Mouse (Mus musculus) C2C12 (cell line): Measurements from ENCODE around the gene Gbp5.

Source experiments
- CEBPB ChIP-seq: IDR thresholded peaks from one replicate; pipeline ENCODE4 v1.6.1; 2011; ENCODE audit warnings: low read depth, mild to moderate bottlenecking, control low read depth, moderate library complexity
- CTCF ChIP-seq: IDR thresholded peaks from one replicate; pipeline ENCODE4 v1.5.1; 2011; ENCODE audit not compliant: control insufficient read depth, insufficient read depth, insufficient read length
- MYOD1 ChIP-seq: IDR thresholded peaks from one replicate; pipeline ENCODE4 v1.6.1; 2011; ENCODE audit warnings: low read depth; ENCODE audit not compliant: control insufficient read depth, insufficient read length
- MYOG ChIP-seq: IDR thresholded peaks from one replicate; pipeline ENCODE4 v1.6.1; 2011; ENCODE audit not compliant: control insufficient read depth, insufficient read length; ENCODE audit errors: extremely low read depth
- USF1 ChIP-seq: IDR thresholded peaks from one replicate; pipeline ENCODE4 v1.6.1; 2011; ENCODE audit warnings: low read depth, mild to moderate bottlenecking, control low read depth, moderate library complexity

DNA sequence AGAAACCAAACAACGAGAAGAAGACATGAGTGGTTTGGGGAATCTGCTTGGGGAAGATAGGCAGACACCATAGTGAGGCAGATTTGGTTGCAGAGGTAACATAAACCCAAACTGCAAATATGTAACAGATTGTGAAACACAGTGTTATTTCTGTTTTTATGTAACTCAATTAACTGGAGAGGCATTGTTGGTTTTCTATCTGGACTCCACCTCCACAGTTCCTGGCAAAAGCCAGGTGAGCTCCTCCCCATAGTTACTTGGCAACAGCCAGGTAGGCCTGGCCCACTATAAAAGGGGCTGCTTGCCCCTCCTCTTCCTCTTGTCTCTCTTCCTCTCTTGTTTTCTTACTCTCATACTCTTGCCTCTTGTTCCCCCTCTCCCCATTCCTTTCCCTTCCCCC lies 60.8 kb downstream of the Gbp5 start:
- TF ChIP-seq CTCF: no peak
- TF ChIP-seq MYOD1: no peak
- no peak for TF ChIP-seq USF1
- TF ChIP-seq MYOG: no peak
- no peak for TF ChIP-seq CEBPB
